Mouse (Mus musculus): ENCODE measurements around the gene Wdr83. TPM values are rescaled to one million over a fixed set of nuclear protein-coding genes. Genes with fewer than 3 reads are reported as not detected.
A peak's percentile ranks its signal among the peaks of the same experiment; 100 is the strongest.

Gene Wdr83
- polyA plus RNA-seq, 1 experiment = 33.1 TPM

DNA sequence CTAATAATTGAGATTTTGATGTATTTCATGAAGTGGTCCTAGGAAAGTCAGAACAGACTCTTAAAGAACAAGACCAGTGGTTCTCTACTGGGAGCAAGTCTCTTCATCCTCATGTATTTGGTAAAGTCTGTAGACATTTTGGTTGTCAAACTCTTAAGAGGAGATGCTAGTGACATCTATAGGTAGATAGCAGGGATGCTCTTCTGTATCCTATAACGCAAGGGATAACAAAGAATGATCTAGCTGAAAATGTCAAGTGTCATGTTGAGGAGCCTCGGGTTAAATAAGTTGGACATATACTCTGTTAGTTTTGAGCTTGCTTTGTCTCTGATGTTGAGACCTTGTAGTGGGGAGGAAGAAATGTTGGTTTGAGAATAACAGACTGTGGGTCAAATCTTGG is 53.2 kb downstream of the Wdr83 start:
- H3K4me1 ChIP-seq (ENCODE audit: control insufficient read depth, insufficient read depth, low read length) = peaks cover 12% of the 10 kb centered on the region
- H3K4me3 ChIP-seq (replicated peaks; ENCODE audit: extremely low read depth, low read depth, low read length) = peak overlapping the region; percentile 85
- DNase-seq = no peak
- TF ChIP-seq POLR2A (IDR thresholded peaks at IDR 0.05; ENCODE audit: borderline replicate concordance, extremely low read depth, low read depth, low read length) = no peak
- no peak for TF ChIP-seq CTCF (IDR thresholded peaks at IDR 0.05; ENCODE audit: insufficient read depth, low read length)
- WGBS = 10% methylated on average over 2 of the region's 2 CpGs

DNA sequence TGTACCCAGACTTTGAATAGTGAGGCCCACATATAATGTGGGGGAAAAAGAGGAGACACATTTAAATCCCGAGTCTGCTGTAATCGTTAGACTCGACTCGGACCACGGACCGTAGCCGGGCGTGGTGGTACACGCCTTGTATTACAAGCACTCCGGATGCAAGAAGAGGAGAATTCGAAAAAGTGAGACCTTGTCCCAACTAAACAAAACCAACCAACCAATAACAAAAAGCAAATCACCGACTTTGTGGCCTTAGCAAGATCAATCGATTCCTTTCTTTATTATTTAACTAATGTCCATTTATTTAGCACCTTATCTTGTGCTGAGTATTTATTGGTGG is 53.6 kb downstream of the Wdr83 start:
- Histone ChIP-seq H3K4me1 (ENCODE audit: control insufficient read depth, insufficient read depth, low read length) (peaks cover 12% of the 10 kb centered on the region), H3K4me3 (replicated peaks; ENCODE audit: extremely low read depth, low read depth, low read length) (peak overlapping the region; percentile 85)
- TF ChIP-seq POLR2A (IDR thresholded peaks at IDR 0.05; ENCODE audit: borderline replicate concordance, extremely low read depth, low read depth, low read length) (no peak), CTCF (IDR thresholded peaks at IDR 0.05; ENCODE audit: insufficient read depth, low read length) (no peak)
- under 1% methylated on average over 13 of the region's 13 CpGs for WGBS
- no peak for DNase-seq

DNA sequence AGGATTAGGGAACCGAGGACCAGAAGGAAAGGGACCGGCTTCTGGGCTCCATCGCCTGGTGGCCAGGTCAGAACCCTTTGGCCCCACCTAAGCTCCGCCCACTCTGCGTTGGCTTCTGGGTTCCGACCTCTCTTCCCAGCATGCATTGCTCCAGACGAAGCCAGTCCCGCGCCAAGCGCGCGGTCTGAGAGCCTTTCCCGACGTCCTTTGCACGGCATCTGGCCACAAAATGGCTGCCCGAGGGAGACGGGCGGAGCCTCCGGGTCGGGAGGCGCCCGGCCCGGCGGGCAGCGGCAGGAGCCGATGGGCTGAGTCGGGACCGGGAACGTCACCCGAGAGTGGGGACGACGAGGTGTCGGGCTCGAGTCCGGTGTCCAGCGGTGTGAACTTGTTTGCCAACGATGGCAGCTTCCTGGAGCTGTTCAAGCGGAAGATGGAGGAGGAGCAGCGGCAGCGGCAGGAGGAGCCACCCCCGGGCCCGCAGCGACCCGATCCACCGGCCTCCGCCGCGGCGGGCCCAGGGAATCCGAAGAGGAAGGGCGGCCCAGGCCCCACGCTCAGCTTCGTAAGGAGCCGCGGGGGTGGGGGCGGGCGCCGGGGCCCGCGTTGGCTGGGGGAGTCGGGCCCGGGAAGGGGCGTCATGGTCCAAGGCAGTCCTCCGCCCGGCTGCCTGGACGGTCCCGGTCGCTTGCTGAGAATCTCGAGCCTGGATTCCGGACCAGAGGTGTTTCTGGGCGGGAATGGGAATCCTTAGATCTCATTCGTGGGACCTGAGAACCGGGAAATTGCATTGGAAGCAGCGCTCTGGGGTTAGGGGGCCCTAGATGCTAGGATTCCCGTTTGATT is 54.2 kb downstream of the Wdr83 start, which contains the start of gene Trir:
Trir (plus strand) TSS at position 154 of the 846 bp plus-strand sequence.
- WGBS = under 1% methylated on average over 75 of the region's 75 CpGs
- Histone ChIP-seq H3K4me1 (ENCODE audit: control insufficient read depth, insufficient read depth, low read length) (peaks cover 12% of the 10 kb centered on the region), H3K4me3 (replicated peaks; ENCODE audit: extremely low read depth, low read depth, low read length) (peak within 1 kb of the TSS; percentile 95)
- TF ChIP-seq CTCF (IDR thresholded peaks at IDR 0.05; ENCODE audit: insufficient read depth, low read length) (no peak), POLR2A (IDR thresholded peaks at IDR 0.05; ENCODE audit: borderline replicate concordance, extremely low read depth, low read depth, low read length) (peak; percentile 87)
- DNase-seq = peak; percentile 97

DNA sequence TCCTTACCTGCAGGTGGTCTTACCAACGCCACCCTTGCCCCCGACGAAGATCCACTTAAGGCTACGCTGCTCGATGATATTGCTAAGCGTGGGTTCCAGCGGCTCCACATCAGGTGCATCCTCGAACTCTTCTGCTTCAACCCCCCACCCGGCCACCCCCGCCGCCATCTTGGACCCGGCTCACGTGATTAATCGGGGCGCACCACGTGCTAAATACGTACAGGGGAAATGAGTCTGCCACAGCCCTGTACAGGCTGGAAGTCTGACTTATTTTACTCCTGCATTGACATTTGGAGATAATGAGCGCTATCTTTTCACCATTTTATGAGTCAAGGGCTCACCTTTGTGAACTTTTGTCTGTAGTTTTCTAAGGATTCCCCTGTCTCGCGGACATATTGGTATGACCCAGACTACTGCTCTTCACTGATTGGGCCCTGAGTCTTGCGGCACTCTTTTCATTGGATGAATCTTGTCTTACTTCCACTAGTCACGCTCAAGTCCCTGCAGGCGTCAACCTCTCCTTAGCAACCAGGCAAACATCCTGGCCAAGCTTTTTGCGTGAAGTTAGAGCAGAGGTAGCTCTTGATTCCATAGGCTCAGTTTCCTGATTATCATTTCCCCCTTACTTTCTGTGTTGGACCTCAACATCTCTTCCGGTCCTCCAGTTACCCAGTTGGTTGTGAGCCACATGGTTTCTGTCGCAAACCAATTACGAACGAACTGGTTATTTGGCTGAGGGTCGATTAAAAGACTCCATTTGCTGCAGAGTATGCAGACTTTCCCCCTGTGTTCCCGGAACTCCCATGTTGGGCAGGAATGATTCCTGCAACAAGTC is 55.8 kb downstream of the Wdr83 start, which contains the start of gene Asna1:
Asna1 (minus strand) TSS at position 184 of the 835 bp plus-strand sequence.
- Histone ChIP-seq H3K4me1 (ENCODE audit: control insufficient read depth, insufficient read depth, low read length) (peaks cover 12% of the 10 kb centered on the region), H3K4me3 (replicated peaks; ENCODE audit: extremely low read depth, low read depth, low read length) (peak within 1 kb of the TSS; percentile 95)
- TF ChIP-seq CTCF (IDR thresholded peaks at IDR 0.05; ENCODE audit: insufficient read depth, low read length) = no peak
- peak; percentile 73; the same call in 1 of the 2 replicates for TF ChIP-seq POLR2A (IDR thresholded peaks at IDR 0.05; ENCODE audit: borderline replicate concordance, extremely low read depth, low read depth, low read length)
- peak; percentile 81 for DNase-seq
- 2% methylated on average over 30 of the region's 30 CpGs for WGBS

Other genes with a start within 250 kb of the Wdr83 start
- 21.3 and 31.7 TPM in 2 replicates for gene Gadd45gip1, start 249.8 kb downstream of the Wdr83 start, polyA plus RNA-seq (2012; rRNA removed)
- gene Rad23a, start 240.6 kb downstream of the Wdr83 start, polyA plus RNA-seq (2012; rRNA removed) = 72.6 and 75.9 TPM in 2 replicates
- gene Calr, start 234.4 kb downstream of the Wdr83 start, polyA plus RNA-seq (2012; rRNA removed) = 152 and 189 TPM in 2 replicates
- gene Farsa, start 224.3 kb downstream of the Wdr83 start, polyA plus RNA-seq (2012; rRNA removed) = 33.8 and 42.4 TPM in 2 replicates
- 1.5 and 1.8 TPM in 2 replicates for gene Syce2, start 209.2 kb downstream of the Wdr83 start, polyA plus RNA-seq (2012; rRNA removed)
- 65.8 and 75.3 TPM in 2 replicates for gene Gcdh, start 187.4 kb downstream of the Wdr83 start, polyA plus RNA-seq (2012; rRNA removed)
- 0.14 and 0.23 TPM in 2 replicates for gene Klf1, start 179.4 kb downstream of the Wdr83 start, polyA plus RNA-seq (2012; rRNA removed)
- 19.6 and 26.7 TPM in 2 replicates for gene Dnase2a, start 172.7 kb downstream of the Wdr83 start, polyA plus RNA-seq (2012; rRNA removed)
- 0.34 and 0.41 TPM in 2 replicates for gene Mast1, start 143.9 kb downstream of the Wdr83 start, polyA plus RNA-seq (2012; rRNA removed)
- gene Rtbdn, start 134.3 kb downstream of the Wdr83 start, polyA plus RNA-seq (2012; rRNA removed) = not detected in 2 replicates
- not detected in 2 replicates for gene Gm49661, start 111.9 kb downstream of the Wdr83 start, polyA plus RNA-seq (2012; rRNA removed)
- gene Prdx2, start 111.7 kb downstream of the Wdr83 start, polyA plus RNA-seq (2012; rRNA removed) = 93.2 and 117 TPM in 2 replicates
- gene Rnaseh2a, start 111.5 kb downstream of the Wdr83 start, polyA plus RNA-seq (2012; rRNA removed) = 27.4 and 30.4 TPM in 2 replicates
- gene Junb, start 102.6 kb downstream of the Wdr83 start, polyA plus RNA-seq (2012; rRNA removed) = 80.8 and 125 TPM in 2 replicates
- 9.5 and 10.5 TPM in 2 replicates for gene Hook2, start 90.7 kb downstream of the Wdr83 start, polyA plus RNA-seq (2012; rRNA removed)
- 0.13 and 0.23 TPM in 2 replicates for gene Best2, start 66.8 kb downstream of the Wdr83 start, polyA plus RNA-seq (2012; rRNA removed)
- 87.2 and 128 TPM in 2 replicates for gene Asna1, start 56.0 kb downstream of the Wdr83 start, polyA plus RNA-seq (2012; rRNA removed)
- 96.9 and 99.1 TPM in 2 replicates for gene Trir, start 54.5 kb downstream of the Wdr83 start, polyA plus RNA-seq (2012; rRNA removed)
- 49.1 and 68.3 TPM in 2 replicates for gene Tnpo2, start 44.4 kb downstream of the Wdr83 start, polyA plus RNA-seq (2012; rRNA removed)
- 42.5 and 44.7 TPM in 2 replicates for gene Fbxw9, start 21.3 kb downstream of the Wdr83 start, polyA plus RNA-seq (2012; rRNA removed)
- not detected in 2 replicates for gene Gm5741, start 13.3 kb downstream of the Wdr83 start, polyA plus RNA-seq (2012; rRNA removed)
- 45.9 and 49.9 TPM in 2 replicates for gene Dhps, start 9.5 kb downstream of the Wdr83 start, polyA plus RNA-seq (2012; rRNA removed)
- 97.1 and 120 TPM in 2 replicates for gene Wdr83os, start 566 bp downstream of the Wdr83 start, polyA plus RNA-seq (2012; rRNA removed)
- 74.1 and 87.1 TPM in 2 replicates for gene Man2b1, start 2.0 kb upstream of the Wdr83 start, polyA plus RNA-seq (2012; rRNA removed)
- 0.37 and 0.66 TPM in 2 replicates for gene Zfp791, start 41.8 kb upstream of the Wdr83 start, polyA plus RNA-seq (2012; rRNA removed)
- gene Cks1brt, start 70.6 kb upstream of the Wdr83 start, polyA plus RNA-seq (2012; rRNA removed) = not detected in 2 replicates
- gene Olfr371, start 144.7 kb upstream of the Wdr83 start, polyA plus RNA-seq (2012; rRNA removed) = not detected in 2 replicates
- 10.1 and 11.9 TPM in 2 replicates for gene Orc6, start 218.3 kb upstream of the Wdr83 start, polyA plus RNA-seq (2012; rRNA removed)
- 11.9 and 19.9 TPM in 2 replicates for gene Vps35, start 218.5 kb upstream of the Wdr83 start, polyA plus RNA-seq (2012; rRNA removed)